Mouse (Mus musculus) kidney, adult 2 months (tissue): ENCODE results near the gene Borcs7.

ENCODE experiments used
- CTCF ChIP-seq: fragments of 200-500 bp; conservative IDR thresholded peaks from 2 replicates; pipeline ENCODE4 v1.5.1; 2011; ENCODE audit warnings: low read depth, mild to moderate bottlenecking, control low read depth, low read length, moderate library complexity, mixed read lengths; ENCODE audit not compliant: insufficient read depth, insufficient read length
- POLR2A ChIP-seq: fragments of 200-500 bp; IDR thresholded peaks from one replicate; pipeline ENCODE4 v1.6.1; 2011; ENCODE audit warnings: low read depth, low read length, control low read depth

- TF ChIP-seq CTCF (no peak), POLR2A (no peak)
These were observed 9.9 kb upstream of the Borcs7 start for GRCm38 (mm10) chr19:46679720-46680383.
